Mouse (Mus musculus): ENCODE data around the gene Ankrd54. TPM values are rescaled to one million over a fixed set of nuclear protein-coding genes. Genes with fewer than 3 reads are reported as not detected.

Ankrd54 gene
- polyA plus RNA-seq, 1 experiment from 2014 or later = 42.6 TPM

GRCm38 (mm10) chr15:79108421-79109320 lies 46.0 kb upstream of the Ankrd54 start, which contains the start of gene Micall1:
TSS of gene Micall1 (plus strand) at chr15:79108898.
- peak within 1 kb of the TSS; percentile 89 for H3K9ac ChIP-seq (ENCODE audit: low read depth, low read length)
- H3K27me3 ChIP-seq (ENCODE audit: insufficient read depth, low read length) = no peaks in the 10 kb centered on the region
- H3K4me1 ChIP-seq (replicated peaks; ENCODE audit: insufficient read depth, low read length) = peaks cover 18% of the 10 kb centered on the region
- under 1% methylated on average over 56 of the region's 85 CpGs for WGBS
- H3K4me2 ChIP-seq (ENCODE audit: low read length) = peak within 1 kb of the TSS; percentile 86
- peak; percentile 85 for ATAC-seq (replicated peaks; ENCODE audit: low FRiP score, low read depth)
- peak within 1 kb of the TSS; percentile 82 for H3K4me3 ChIP-seq (replicated peaks; ENCODE audit: low read depth, low read length)
- no peaks in the 10 kb centered on the region for H3K36me3 ChIP-seq (ENCODE audit: insufficient read depth, low read length)
- no peaks in the 10 kb centered on the region for H3K9me3 ChIP-seq (replicated peaks; ENCODE audit: low read length)
- peak; percentile 59 for DNase-seq (ENCODE audit: low spot score)
- peak within 1 kb of the TSS; percentile 89 for H3K27ac ChIP-seq
- no peak for TF ChIP-seq CTCF (IDR thresholded peaks at IDR 0.05; ENCODE audit: low read depth)

- peak overlapping the region; percentile 86 for H3K4me2 ChIP-seq (ENCODE audit: low read length)
- no peaks in the 10 kb centered on the region for H3K27me3 ChIP-seq (ENCODE audit: insufficient read depth, low read length)
- DNase-seq (ENCODE audit: low spot score) (peak; percentile 22), ATAC-seq (replicated peaks; ENCODE audit: low FRiP score, low read depth) (no peak)
- H3K4me3 ChIP-seq (replicated peaks; ENCODE audit: low read depth, low read length) = no peak overlapping the region
- no peaks in the 10 kb centered on the region for H3K36me3 ChIP-seq (ENCODE audit: insufficient read depth, low read length)
- TF ChIP-seq CTCF (IDR thresholded peaks at IDR 0.05; ENCODE audit: low read depth) = no peak
- peak overlapping the region; percentile 89 for H3K27ac ChIP-seq
- peaks cover 18% of the 10 kb centered on the region for H3K4me1 ChIP-seq (replicated peaks; ENCODE audit: insufficient read depth, low read length)
- H3K9ac ChIP-seq (ENCODE audit: low read depth, low read length) = no peak overlapping the region
- WGBS = 19% methylated on average over 7 of the region's 7 CpGs
- no peaks in the 10 kb centered on the region for H3K9me3 ChIP-seq (replicated peaks; ENCODE audit: low read length)
These were observed 45.3 kb upstream of the Ankrd54 start for GRCm38 (mm10) chr15:79107966-79108365.

- H3K4me2 ChIP-seq (ENCODE audit: low read length) = no peak overlapping the region
- H3K4me1 ChIP-seq (replicated peaks; ENCODE audit: insufficient read depth, low read length) = peaks cover 20% of the 10 kb centered on the region
- TF ChIP-seq CTCF (IDR thresholded peaks at IDR 0.05; ENCODE audit: low read depth) = no peak
- ATAC-seq (replicated peaks; ENCODE audit: low FRiP score, low read depth) (no peak), DNase-seq (ENCODE audit: low spot score) (no peak)
- H3K27ac ChIP-seq = no peak overlapping the region
- no peaks in the 10 kb centered on the region for H3K9me3 ChIP-seq (replicated peaks; ENCODE audit: low read length)
- H3K4me3 ChIP-seq (replicated peaks; ENCODE audit: low read depth, low read length) = no peak overlapping the region
- no peak overlapping the region for H3K9ac ChIP-seq (ENCODE audit: low read depth, low read length)
- 57% methylated on average over 2 of the region's 2 CpGs for WGBS
- H3K27me3 ChIP-seq (ENCODE audit: insufficient read depth, low read length) = no peaks in the 10 kb centered on the region
- no peaks in the 10 kb centered on the region for H3K36me3 ChIP-seq (ENCODE audit: insufficient read depth, low read length)
These were observed 43.1 kb upstream of the Ankrd54 start for GRCm38 (mm10) chr15:79105804-79106203.

- Histone ChIP-seq H3K4me2 (ENCODE audit: low read length) (no peak overlapping the region), H3K36me3 (ENCODE audit: insufficient read depth, low read length) (no peaks in the 10 kb centered on the region), H3K27me3 (ENCODE audit: insufficient read depth, low read length) (no peaks in the 10 kb centered on the region), H3K9ac (ENCODE audit: low read depth, low read length) (no peak overlapping the region), H3K4me3 (replicated peaks; ENCODE audit: low read depth, low read length) (no peak overlapping the region), H3K4me1 (replicated peaks; ENCODE audit: insufficient read depth, low read length) (peaks cover 12% of the 10 kb centered on the region; the same call in 1 of the 2 replicates), H3K27ac (no peak overlapping the region), H3K9me3 (replicated peaks; ENCODE audit: low read length) (no peaks in the 10 kb centered on the region)
- TF ChIP-seq CTCF (IDR thresholded peaks at IDR 0.05; ENCODE audit: low read depth) = no peak
- no peak for DNase-seq (ENCODE audit: low spot score)
- 78% methylated on average over 10 of the region's 10 CpGs for WGBS
- ATAC-seq (replicated peaks; ENCODE audit: low FRiP score, low read depth) = no peak
These were observed 40.6 kb upstream of the Ankrd54 start for GRCm38 (mm10) chr15:79103264-79103663.

- DNase-seq (ENCODE audit: low spot score) (no peak), ATAC-seq (replicated peaks; ENCODE audit: low FRiP score, low read depth) (no peak)
- no peaks in the 10 kb centered on the region for H3K27me3 ChIP-seq (ENCODE audit: insufficient read depth, low read length)
- no peak overlapping the region for H3K4me3 ChIP-seq (replicated peaks; ENCODE audit: low read depth, low read length)
- H3K27ac ChIP-seq = no peak overlapping the region
- H3K9ac ChIP-seq (ENCODE audit: low read depth, low read length) = 0 out of 2 replicates have a peak overlapping the region, but pooled peaks have one; percentile 4
- H3K9me3 ChIP-seq (replicated peaks; ENCODE audit: low read length) = no peaks in the 10 kb centered on the region
- no peak overlapping the region for H3K4me2 ChIP-seq (ENCODE audit: low read length)
- H3K36me3 ChIP-seq (ENCODE audit: insufficient read depth, low read length) = no peaks in the 10 kb centered on the region
- H3K4me1 ChIP-seq (replicated peaks; ENCODE audit: insufficient read depth, low read length) = peaks cover 24% of the 10 kb centered on the region; the same call in 1 of the 2 replicates
- no peak for TF ChIP-seq CTCF (IDR thresholded peaks at IDR 0.05; ENCODE audit: low read depth)
These were observed 38.8 kb upstream of the Ankrd54 start for GRCm38 (mm10) chr15:79101531-79101930.

GRCm38 (mm10) chr15:79100391-79100790 lies 37.7 kb upstream of the Ankrd54 start:
- TF ChIP-seq CTCF (IDR thresholded peaks at IDR 0.05; ENCODE audit: low read depth) = no peak
- 72% methylated on average over 4 of the region's 4 CpGs for WGBS
- peaks cover 5% of the 10 kb centered on the region; the same call in 1 of the 2 replicates for H3K36me3 ChIP-seq (ENCODE audit: insufficient read depth, low read length)
- H3K4me1 ChIP-seq (replicated peaks; ENCODE audit: insufficient read depth, low read length) = peaks cover 30% of the 10 kb centered on the region; the same call in 1 of the 2 replicates
- ATAC-seq (replicated peaks; ENCODE audit: low FRiP score, low read depth) = no peak
- no peak for DNase-seq (ENCODE audit: low spot score)
- H3K4me3 ChIP-seq (replicated peaks; ENCODE audit: low read depth, low read length) = no peak overlapping the region
- H3K9me3 ChIP-seq (replicated peaks; ENCODE audit: low read length) = no peaks in the 10 kb centered on the region
- no peak overlapping the region for H3K27ac ChIP-seq
- H3K4me2 ChIP-seq (ENCODE audit: low read length) = no peak overlapping the region
- no peaks in the 10 kb centered on the region for H3K27me3 ChIP-seq (ENCODE audit: insufficient read depth, low read length)
- H3K9ac ChIP-seq (ENCODE audit: low read depth, low read length) = no peak overlapping the region

All from kidney, postnatal 0 days (tissue).